Mouse (Mus musculus) cerebellum, adult 18-20 months (tissue): ENCODE results near the gene Rragc.
"Not testable (repeated sequence)": the region's sequence is repeated elsewhere in the genome, so short reads cannot be mapped to it uniquely, and the experiment has no call there.

ENCODE experiments used
- DNase-seq, 2 experiments: peaks; one replicate each; pipeline ENCODE4 v3.0.0; 2021

The Rragc gene

DNA sequence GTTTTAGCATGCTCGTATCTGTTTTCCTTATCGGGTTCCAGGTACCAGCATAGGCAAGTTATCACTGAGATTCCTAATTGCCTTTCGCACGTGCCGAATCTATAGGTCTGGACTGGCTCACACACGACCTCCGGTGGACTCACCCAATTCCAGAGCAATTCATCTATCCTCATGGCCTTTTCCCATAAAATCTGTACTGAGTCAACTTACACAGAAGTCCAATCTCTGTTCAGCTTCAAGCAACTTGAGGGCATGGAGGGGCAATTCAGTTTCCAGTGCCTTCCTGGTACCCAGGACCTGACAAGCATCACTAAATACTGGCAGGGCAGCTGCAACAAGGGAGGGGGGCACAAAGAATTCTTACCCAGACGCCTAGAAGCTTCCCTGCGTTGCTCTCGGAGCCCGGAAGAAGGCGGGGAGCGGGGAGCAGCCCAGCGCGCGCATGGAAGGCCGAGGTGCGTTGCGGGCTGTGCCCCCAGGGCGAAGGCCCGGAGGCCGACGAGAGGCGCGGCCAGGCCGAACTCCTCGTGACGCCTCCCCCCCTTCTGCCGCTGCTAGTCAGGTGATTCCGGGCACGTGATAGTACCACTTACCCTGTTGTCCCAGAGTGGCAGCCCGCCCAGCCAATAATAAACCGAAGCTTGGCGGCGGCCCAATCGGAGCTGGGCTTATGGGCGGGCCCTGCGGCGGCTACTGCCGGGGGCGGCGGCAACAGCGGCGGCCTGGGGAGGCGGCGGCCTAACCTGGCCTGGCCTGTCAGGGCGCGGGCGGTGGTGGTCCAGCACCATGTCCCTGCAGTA, at the start of gene Rragc:
Gene Rragc, plus strand, starts transcription at position 699 of the 800 bp plus-strand sequence.
- peak; percentile 100 for DNase-seq

DNA sequence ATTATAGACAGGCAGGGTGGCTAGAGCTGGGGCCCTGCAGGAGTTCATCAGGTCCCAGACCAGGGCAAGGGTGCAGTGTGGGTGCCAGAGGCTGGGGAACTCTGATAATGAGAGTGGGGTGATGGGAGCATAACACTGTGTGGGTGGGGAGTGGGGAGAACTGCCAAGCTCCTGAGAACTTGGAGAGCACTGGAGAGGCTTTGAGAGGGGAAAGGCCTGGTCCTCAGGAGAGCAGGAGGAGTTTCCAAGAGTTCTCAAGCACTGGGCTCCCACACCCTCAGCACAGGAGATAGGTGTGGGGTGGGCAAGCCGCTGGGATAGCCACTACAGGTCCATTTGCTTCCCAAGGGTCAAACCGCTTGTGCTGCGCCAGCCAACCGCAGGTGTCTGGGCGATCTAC, 23.5 kb upstream of the Rragc start:
- no peak for DNase-seq

DNA sequence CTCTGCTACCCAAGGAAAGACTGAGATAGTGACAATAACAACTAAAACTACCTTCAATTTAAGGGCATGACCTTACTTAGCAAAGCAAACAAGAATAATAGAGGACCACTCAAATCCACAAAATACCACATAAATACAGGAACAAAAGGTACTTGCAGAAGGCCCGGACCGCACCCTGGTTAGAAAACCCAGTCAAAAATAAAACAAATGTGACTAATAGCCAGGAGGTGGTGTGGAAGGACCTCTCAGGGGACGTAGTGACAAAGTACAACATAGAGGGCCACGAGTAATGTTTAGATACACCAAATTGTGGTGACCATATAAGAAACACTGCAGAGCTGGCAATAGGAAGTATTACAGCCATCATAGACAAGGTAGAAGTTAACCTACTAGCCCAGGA, 23.0 kb upstream of the Rragc start:
- DNase-seq = no peak

DNA sequence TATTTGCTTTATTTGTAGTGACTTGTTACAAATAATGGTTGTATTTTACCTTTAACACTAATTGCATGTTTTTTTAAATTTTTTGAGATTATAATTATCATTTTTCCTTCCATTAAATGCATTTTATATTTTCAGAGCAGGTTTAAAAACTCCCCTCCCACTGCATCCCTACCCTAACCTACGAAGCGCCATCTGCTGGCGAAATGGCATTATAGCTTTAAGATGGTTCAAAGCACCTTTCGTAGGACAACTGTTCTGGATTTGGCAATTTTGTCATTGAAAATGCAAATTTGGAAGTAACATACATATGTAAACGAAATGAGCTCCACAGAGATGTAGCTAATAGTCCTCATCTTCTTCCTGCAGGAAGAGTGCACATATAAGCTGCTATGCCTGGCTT, 18.6 kb upstream of the Rragc start:
- peak; percentile 57 to 66 for DNase-seq

DNA sequence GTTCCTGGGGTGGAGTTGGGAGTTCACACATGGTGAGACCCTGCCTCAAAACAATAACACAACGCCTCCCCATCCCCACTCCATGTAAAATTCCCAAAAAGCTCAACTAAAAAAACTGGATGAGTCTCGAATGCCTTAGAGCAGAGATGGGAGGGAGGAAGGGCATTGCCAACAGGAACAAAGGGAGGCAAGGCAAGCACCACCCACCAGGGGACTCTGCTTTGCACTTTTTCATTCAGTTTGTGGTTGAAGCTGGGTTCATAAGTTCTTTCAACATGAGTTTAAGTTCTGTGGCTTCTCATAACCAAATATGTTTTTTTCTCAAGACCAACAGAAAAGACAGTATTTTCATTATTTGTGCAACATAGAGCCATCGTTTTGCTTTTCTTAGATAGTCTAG, 13.8 kb upstream of the Rragc start:
- DNase-seq = no peak

DNA sequence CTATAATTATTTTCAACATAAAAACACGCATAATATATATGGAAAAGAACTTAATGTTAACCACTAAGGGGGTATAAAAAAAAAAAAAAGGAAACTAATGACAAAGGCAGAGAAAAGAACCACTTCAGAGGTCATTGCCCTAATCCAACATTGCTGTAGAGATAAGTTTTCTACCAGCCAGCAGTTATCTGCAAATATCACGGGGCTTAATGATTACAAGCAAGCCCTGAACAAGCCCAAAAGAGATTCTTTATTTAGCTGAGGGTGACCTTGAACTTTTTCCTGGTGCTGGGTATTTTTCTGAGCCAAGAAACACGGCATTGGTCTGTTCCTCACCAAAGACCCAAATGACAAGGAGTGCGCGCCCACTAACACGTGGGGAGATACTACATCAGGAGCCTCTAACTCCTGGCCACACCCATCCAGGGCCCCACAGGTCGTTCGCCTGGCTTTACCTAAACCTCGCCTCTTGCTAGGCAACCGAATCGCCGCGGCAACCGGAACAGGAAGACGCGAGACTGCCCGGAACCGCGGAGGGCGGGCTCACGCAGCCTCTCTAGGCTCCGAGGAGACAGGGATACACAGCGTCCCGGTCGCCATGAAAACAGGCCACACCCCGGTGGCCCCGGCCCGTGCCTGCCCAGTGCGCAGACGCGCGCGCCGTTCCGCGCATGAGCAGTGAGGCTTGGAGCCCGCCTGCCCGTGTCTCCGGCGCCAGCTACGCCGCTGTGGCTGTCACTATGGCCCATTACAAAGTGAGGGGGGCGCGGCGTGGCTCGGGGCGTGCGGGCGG, 12.7 kb upstream of the Rragc start, which contains the start of gene Mycbp:
Gene Mycbp, plus strand, starts transcription at position 500 of the 793 bp plus-strand sequence.
- peak; percentile 99 to 100 for DNase-seq

DNA sequence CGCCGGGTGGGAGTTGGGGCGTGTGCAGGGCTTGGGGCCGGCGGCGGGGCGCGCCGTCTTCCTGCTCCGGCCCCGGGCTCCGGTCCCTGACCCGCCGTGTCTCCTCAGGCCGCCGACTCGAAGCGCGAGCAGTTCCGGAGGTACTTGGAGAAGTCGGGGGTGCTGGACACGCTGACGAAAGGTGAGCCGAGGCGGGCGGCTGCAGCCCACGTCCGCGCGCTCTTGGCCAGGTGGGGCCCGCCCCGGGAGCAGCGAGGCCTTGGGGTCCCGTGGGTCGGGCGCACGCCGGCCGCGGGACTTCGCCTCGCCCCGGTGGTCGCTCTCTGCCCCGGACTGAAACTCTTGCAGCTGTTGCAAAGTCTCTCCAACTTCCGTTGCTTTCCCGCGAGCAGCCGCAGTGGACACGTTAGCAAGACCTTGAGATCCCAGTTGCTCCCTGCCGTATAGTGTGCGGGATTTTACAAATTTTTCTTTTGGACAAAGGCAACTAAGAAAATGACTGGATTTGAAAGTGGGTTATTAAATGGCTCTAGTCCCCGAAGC, 12.0 kb upstream of the Rragc start:
- DNase-seq = no peak

DNA sequence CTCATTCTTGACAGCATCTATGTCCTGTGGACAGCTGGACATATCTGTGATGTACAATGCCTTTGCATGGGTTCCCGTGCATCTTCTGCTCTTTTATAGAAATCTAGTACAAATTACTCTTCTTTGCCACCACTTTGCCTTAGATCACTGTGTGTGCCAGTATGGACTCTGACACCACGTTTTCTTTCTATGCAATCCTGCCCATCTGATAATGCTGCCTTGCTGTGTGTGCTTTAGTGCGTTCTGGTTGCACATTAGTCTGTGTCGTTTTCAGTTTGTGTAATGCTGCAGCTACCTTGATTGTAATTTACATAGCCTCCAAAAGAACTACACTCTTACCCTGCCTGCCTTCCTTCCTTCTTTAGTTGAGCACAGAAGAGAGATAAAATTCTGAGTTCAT, 5.7 kb upstream of the Rragc start:
- no peak for DNase-seq

DNA sequence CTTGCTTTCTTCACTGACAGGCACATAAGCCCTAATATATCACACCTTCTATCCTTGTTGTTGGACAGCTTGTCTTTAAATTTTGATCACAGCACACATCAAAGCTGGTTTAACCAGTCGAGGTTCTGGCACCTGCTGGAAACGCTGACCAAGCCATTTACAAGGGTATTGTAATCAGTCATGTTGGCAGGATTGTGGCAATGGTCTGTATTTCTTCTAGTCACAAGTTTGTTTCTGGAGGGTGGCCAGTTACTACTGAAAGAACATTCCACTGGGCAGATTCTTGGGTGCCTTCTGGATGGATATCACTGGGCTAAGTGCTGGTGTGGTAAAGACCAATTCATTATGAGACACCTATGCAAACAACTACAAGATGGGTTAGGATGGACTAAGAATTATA, 4.8 kb upstream of the Rragc start:
- no peak for DNase-seq

DNA sequence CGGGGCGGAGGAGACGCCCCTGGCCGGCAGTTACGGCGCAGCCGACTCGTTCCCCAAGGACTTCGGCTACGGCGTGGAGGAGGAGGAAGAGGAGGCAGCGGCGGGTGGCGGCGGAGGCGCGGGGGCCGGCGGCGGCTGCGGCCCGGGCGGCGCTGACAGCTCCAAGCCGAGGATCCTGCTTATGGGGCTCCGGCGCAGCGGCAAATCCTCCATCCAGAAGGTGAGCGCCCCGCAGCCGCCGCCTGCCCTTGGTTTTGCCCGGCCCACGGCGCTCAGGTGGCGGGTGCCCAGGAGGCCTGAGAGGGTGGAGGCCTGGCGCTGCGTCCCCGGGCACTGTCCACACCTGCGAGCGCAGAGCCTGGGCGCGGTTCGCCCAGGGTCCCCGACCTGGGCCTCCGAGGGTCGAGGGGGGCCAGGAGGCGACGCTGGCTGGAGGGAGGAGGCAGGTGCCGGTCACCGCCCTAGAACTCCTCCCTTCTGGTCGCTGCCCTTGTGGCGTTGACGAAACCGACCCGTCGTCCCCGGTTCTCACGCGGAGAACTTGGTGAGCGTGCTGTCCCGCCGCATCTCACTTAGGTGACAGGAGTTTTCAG, 398 bp downstream of the Rragc start, which contains the start of gene 4930535I16Rik:
Gene 4930535I16Rik, minus strand, starts transcription at position 475 of the 593 bp plus-strand sequence.
- DNase-seq = peak in 1 of 2 experiments; percentile 43

DNA sequence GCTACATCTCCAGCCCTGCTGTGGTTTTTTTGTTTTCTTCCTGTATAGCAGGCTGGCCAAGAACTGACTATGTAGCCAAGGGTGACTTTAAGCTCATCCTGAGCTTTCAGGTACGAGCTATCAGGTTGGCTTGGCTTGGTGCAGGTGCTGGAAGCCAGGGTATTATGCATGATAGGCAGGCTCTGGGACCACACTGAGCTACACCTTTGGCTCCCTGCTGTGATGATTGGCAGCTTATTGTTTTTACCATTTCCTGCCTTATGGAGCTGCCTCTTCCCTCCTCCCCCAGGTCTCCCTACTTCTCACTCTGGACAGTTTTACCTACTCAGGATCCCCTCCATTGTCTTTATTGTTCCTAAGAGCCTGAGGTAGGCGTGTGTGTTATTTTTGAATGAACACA, 1.6 kb downstream of the Rragc start:
- DNase-seq = no peak

DNA sequence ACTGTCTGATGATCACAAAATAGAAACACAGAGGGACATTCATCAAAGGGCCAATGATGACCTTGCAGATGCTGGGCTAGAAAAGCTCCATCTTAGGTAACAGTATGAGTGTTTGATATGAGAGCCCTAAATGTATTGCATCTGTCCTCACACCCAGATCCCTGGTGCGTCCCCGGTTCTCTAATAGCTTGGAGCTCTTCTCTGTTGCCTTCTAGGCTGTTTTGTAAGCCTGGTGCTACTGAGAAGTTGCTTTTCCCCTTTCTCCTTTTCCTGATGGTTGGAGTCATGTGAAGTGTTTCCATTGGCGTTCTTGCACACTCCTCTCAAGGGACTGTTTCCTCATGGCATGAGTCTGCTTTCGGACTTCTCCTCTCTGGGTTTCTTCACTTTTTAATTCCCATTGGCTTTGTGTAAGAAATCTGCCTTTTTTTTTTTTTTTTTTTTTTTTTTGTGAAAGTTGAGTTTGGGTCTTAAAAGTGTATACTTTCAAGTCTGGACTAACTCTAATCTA, 3.9 kb downstream of the Rragc start:
- no peak for DNase-seq

DNA sequence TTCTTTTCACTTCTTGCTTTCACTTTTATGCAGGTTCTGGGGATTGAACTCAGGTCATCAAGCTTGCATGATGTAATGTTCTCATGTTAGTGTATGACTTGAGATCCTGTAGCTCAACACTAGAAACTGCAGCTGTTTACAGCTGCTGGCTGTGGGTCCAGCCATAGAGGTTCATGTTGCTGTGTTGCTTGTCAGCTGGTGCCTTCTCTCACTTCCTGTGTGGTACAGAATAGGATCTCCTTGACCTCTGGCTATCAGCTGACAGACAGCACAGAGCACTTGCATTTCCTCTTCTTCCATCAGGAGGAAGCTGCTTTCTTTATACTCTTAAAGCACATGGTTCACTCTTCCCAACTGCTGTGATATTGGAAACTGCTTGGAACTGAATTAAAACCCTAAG, 10.7 kb downstream of the Rragc start:
- DNase-seq = no peak

DNA sequence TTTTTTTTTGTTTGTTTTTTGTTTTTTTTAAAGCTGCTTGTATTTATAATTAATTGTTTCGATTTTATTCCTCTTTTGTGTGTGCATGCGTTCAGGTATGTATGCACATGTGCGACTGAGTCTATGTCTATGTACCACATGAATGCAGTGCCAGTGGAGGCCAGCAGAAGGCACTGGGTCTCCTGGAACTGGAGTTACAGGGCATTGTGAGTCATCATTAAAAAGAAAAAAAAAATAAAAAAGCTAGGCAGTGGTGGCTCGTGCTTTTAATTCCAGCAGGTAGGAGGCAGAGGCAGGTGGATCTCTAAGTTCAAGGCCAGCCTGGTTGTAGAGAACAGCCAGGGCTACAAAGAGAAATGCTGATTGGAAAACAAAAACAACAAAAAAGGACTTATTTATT, 12.7 kb downstream of the Rragc start:
- DNase-seq = no peak

DNA sequence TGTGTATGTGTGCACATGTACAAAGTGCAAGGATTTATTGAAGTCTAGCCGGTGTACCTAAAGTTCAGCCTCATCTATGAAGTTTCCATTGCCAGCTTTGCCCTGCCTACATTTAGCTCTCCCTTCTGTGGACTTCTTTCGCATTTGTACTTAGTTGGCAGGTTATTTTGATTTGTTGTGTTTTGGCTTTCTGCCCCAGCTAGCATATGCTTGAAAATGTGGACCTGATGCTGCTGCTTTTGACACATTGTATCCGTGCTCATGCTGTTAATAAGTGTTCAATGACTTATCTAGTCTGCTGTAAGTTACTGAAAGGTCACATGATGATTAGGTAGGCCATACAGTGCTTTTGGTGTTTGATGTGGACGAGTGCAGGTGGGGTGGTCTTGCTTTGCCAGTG, 17.1 kb downstream of the Rragc start:
- DNase-seq = peak; percentile 48 to 49

DNA sequence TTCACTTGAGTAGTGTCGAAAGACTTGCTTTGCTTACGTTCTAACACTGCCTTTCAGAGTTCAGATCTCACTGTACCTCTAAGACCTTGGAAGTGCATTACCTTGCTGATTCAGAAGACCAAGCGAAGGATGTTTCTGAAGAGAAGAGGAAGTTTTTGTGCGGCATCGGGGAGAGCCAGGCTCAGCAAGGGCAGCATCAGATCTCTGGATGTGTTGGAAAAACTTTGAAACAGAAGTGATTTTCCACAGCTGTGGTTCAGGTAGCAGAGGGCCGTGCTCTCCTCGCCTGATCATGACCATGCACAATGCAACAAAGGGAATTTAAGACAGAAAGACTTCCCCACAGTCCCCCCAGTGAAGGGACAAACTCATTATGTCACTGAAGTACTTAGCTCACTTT, 18.8 kb downstream of the Rragc start:
- DNase-seq = no peak

DNA sequence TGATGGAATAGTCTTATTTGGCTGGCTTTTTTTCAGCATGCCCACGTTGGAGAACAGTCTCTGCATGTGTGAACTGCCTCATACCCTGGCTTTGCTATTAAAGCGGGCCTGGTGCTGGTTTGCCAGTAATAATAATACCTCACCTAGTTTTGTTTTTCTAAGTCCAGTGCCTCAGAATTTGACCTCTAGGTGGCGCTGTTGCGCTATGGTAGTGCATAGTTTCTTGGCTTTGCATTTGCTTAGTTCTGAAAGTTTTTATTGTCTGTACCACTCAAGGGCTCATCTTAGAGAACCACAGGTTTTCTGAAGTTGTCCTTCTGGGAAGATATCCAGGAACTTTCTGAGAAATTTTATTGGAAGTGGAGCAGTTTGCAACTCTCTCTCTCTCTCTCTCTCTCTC, 22.6 kb downstream of the Rragc start:
- peak; percentile 34 to 64 for DNase-seq

DNA sequence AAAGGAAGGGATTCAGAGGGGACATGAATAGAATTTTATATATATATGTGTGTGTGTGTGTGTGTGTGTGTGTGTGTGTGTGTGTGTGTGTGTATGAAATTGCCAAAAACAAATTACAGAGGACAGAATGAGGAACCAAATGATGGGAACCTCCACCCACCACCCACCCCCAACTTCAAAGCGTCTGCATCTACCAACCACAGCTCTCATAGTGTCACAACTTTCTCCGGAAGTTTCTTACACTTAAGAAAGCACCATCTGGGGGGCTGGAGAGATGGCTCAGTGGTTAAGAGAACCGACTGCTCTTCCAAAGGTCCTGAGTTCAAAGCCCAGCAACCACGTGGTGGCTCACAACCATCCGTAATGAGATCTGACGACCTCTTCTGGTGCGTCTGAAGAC, 23.6 kb downstream of the Rragc start:
- DNase-seq = not testable (repeated sequence)

DNA sequence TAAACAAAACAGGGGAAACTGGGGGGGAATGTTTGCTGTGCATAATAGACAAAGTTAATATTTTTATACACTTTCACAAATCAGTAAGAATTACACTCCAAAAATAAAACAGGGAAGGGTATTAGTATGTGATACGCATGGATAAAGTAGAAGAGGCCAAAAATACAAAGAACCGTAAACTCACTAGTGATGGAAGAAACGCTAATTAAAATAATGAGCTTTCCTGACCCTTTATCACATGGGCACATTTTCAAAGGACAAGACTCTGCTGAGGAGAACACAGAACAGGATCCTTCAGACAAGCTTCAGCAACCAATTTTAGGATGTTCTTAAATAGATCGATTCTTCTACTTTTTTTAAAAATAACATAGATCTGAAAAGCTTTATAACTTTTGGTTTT, 29.5 kb downstream of the Rragc start:
- DNase-seq = no peak

DNA sequence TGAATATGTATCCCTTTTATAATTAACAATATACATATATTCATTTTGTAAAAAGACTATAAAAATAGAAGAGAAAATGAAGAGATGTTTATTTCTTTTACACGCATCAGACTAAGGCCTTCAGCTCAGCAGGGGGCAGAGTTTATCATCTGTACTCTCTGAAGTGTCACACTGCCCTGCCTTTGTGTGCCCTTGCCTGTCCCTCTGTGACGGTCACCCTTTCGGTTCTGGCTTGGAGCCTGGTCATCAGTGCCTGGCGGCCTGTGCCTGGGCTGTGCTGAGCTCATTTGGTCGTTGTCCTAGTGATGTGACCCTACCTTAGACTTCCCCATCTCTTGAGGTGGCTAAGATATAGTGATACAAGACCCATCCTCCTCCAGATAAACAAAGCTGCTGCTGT, 29.9 kb downstream of the Rragc start:
- no peak for DNase-seq

DNA sequence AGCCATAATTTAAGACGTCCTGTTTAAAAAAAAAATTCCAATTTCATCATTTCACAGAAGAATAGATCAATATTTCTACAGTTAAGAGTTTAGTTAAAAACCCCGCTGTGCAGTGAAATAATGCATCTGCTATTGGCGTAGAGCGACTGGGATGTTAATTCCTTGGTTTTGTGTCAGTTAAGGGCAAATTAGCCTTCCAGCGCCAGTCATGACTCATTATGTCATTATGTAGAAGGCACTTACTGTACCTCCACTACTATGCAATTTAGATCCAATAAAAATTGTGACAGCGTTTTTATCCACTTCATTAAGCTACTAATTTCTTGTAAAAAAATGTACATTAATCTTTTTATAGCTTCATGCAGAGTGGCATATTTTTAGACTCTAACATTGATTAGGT, 31.7 kb downstream of the Rragc start:
- no peak for DNase-seq

DNA sequence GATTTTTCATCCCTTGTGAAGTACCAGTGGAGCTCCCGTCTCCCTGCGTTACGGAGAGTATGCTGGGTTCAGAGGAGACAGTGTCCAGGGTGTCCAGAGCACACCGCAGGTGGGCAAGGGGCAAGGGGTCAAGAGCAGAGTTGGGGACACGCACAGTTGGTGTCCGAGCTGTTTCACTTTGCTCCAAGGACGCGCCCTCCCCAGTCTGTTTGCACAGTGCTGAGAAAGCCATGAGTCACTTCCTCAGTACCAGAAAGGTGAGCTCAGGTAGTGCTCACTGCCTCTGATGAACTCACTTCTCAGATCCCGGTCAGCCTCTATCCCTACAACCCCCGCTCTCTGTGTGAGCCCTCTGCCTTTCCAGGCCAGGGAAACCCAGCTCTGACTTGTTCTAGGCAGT, 32.4 kb downstream of the Rragc start:
- no peak for DNase-seq

DNA sequence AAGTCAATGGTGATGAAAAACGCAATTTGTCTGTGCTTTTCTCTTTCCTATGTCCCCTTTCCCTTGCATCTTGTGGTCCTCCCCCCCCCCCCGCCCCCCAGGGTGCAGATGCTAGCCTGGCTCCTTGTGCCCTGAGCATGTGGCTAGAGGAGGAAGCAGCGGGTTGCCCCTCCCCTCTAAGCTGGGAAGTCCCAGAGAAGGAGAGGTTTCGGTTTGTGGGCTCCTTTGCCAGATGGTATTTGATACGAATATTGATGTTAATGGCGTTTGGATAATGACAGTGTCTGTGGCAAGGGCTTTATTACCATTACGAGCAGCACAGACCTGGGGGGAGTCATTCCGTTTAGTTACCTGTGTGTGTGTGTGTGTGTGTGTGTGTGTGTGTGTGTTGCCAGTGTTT, 34.8 kb downstream of the Rragc start:
- DNase-seq = no peak
